Mouse (Mus musculus) liver, embryonic 16.5 days (tissue): Measurements from ENCODE around the gene Meox1. TPM values are rescaled to one million over a fixed set of nuclear protein-coding genes. Genes with fewer than 3 reads are reported as not detected.

ENCODE experiments used
- ATAC-seq: fragments of 200-750 bp; cut with Nextera tagmentation; 2 replicates; pipeline ENCODE4 v1.8.0; 2017; ENCODE audit warnings: low read depth, mild to moderate bottlenecking, moderate number of reproducible peaks, moderate library complexity
- H3K27ac ChIP-seq: fragments of 300-500 bp; sonication (generic); 2 replicates; pipeline ENCODE4 v1.5.1; 2014; ENCODE audit warnings: mild to moderate bottlenecking, low read length
- H3K27me3 ChIP-seq: fragments of 300-500 bp; sonication (generic); 2 replicates; pipeline ENCODE4 v1.6.1; 2014; ENCODE audit warnings: low read depth, low read length, mixed read lengths; ENCODE audit not compliant: control insufficient read depth, insufficient read depth
- H3K36me3 ChIP-seq: fragments of 300-500 bp; sonication (generic); 2 replicates; pipeline ENCODE4 v1.6.1; 2014; ENCODE audit warnings: mild to moderate bottlenecking; ENCODE audit not compliant: control insufficient read depth, insufficient read depth
- H3K4me1 ChIP-seq: fragments of 300-500 bp; sonication (generic); 2 replicates; pipeline ENCODE4 v1.6.1; 2014; ENCODE audit warnings: low read depth, low read length, mixed read lengths; ENCODE audit not compliant: control insufficient read depth
- H3K4me2 ChIP-seq: fragments of 300-500 bp; sonication (generic); 2 replicates; pipeline ENCODE4 v1.6.1; 2014; ENCODE audit warnings: low read depth, low read length, mixed read lengths
- H3K4me3 ChIP-seq: fragments of 300-500 bp; sonication (generic); 2 replicates; pipeline ENCODE4 v1.5.1; 2014; ENCODE audit warnings: low read depth, mild to moderate bottlenecking, low read length
- H3K9ac ChIP-seq: fragments of 300-500 bp; sonication (generic); 2 replicates; pipeline ENCODE4 v1.6.1; 2014; ENCODE audit warnings: low read depth, low read length
- H3K9me3 ChIP-seq: fragments of 300-500 bp; sonication (generic); replicated peaks from 2 replicates; pipeline ENCODE4 v1.6.1; 2016; ENCODE audit warnings: low read length; ENCODE audit not compliant: control insufficient read depth
- WGBS: fragments of 180-500 bp; shearing (Covaris S2); extraction: QIAGEN DNeasy Blood & Tissue Kit; methylation state at CpG from one replicate; pipeline ENCODE4 v1.1.7; 2014; ENCODE audit not compliant: insufficient replicate concordance; 5-methylcytosine and 5-hydroxymethylcytosine counted together
- polyA plus RNA-seq: library from polyadenylated mRNA; unstranded; fragments of >200 nt; fragmentation: Nextera tagmentation; extraction: Ambion mirVana; gene quantifications from 2 replicates; pipeline ENCODE4 v1.2.1, GENCODE M21; 2015

Gene Meox1
- polyA plus RNA-seq, 1 experiment from 2014 or later = 0.47 TPM

DNA sequence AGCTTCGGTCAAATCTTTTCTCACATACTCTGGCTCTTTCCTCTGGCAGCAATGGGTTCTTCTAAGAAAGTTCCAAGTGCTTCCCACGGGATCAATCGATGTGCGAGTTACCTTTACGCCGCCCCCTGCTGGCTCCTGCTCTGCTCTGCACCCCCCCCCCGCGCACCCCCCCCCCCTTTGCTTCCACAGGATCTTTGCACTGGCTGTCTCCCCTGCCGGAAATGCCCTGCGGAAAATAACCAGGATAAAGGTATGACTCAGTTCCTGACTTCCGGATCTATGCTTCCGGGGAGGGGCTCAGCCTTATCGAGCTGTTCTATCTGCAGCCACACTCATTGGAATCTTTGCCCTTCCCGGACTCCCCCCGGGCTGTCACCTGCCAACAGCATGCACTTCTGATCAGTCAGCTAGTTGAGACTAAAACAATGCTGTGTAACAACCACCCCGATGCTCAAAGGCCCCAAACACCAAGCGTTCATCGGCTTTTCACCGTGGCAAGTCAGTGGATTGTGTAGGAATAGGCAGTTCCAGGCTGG is 30.3 kb upstream of the Meox1 start:
- no peak overlapping the region for H3K4me3 ChIP-seq
- 55% methylated on average over 17 of the region's 19 CpGs for WGBS

GRCm38 (mm10) chr11:101923988-101924387 is 29.8 kb upstream of the Meox1 start:
- Histone ChIP-seq H3K4me1 (no peaks in the 10 kb centered on the region; the same call in 1 of the 2 replicates), H3K9ac (no peak overlapping the region), H3K27ac (no peak overlapping the region), H3K4me3 (no peak overlapping the region), H3K36me3 (no peaks in the 10 kb centered on the region), H3K9me3 (no peaks in the 10 kb centered on the region), H3K27me3 (no peaks in the 10 kb centered on the region; the same call in none of the 2 replicates), H3K4me2 (no peak overlapping the region)
- WGBS = 74% methylated on average over 6 of the region's 6 CpGs
- ATAC-seq = no peak

More for the DNA sequence above, 30.3 kb upstream of the Meox1 start:
- no peaks in the 10 kb centered on the region; the same call in none of the 2 replicates for H3K27me3 ChIP-seq
- H3K36me3 ChIP-seq = no peaks in the 10 kb centered on the region
- H3K9ac ChIP-seq = no peak overlapping the region
- no peaks in the 10 kb centered on the region for H3K9me3 ChIP-seq
- H3K27ac ChIP-seq = no peak overlapping the region
- no peaks in the 10 kb centered on the region; the same call in 1 of the 2 replicates for H3K4me1 ChIP-seq
- ATAC-seq = no peak
- H3K4me2 ChIP-seq = no peak overlapping the region

- Histone ChIP-seq H3K9me3 (no peaks in the 10 kb centered on the region), H3K27me3 (no peaks in the 10 kb centered on the region; the same call in none of the 2 replicates), H3K4me3 (no peak overlapping the region), H3K36me3 (no peaks in the 10 kb centered on the region), H3K4me1 (no peaks in the 10 kb centered on the region), H3K27ac (no peak overlapping the region), H3K4me2 (no peak overlapping the region), H3K9ac (no peak overlapping the region)
- 57% methylated on average over 12 of the region's 12 CpGs for WGBS
- ATAC-seq = no peak
Observed at GRCm38 (mm10) chr11:101921361-101921952, 27.3 kb upstream of the Meox1 start.

DNA sequence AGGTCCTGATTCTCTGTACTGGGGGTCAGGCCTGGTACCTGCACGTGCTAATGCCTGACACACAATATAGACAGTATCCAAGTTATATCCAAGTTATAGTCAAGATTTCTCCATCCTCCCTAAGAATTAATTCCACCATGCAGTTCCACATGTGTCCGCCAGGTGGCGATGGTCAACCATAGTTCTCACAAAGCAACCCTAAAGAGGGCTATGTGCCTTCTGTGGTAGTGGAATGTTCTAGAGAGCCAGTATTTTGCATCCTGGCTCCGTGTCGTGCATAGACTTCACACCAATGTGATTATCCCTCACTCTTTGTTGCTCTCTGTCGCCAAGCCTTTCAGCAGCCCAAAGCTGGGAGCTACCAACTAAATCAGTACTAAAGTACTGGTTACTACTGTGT is 25.5 kb upstream of the Meox1 start:
- Histone ChIP-seq H3K4me2 (no peak overlapping the region), H3K4me3 (no peak overlapping the region), H3K9ac (no peak overlapping the region), H3K27me3 (no peaks in the 10 kb centered on the region; the same call in none of the 2 replicates), H3K4me1 (no peaks in the 10 kb centered on the region), H3K36me3 (no peaks in the 10 kb centered on the region), H3K27ac (no peak overlapping the region), H3K9me3 (no peaks in the 10 kb centered on the region)
- no peak for ATAC-seq
- 2% methylated on average over 6 of the region's 6 CpGs for WGBS

- Histone ChIP-seq H3K36me3 (no peaks in the 10 kb centered on the region), H3K9ac (no peak overlapping the region), H3K27ac (no peak overlapping the region), H3K27me3 (no peaks in the 10 kb centered on the region; the same call in none of the 2 replicates), H3K4me1 (no peaks in the 10 kb centered on the region), H3K4me3 (no peak overlapping the region), H3K4me2 (no peak overlapping the region), H3K9me3 (no peaks in the 10 kb centered on the region)
- ATAC-seq = no peak
- 38% methylated on average over 3 of the region's 3 CpGs for WGBS
Observed at GRCm38 (mm10) chr11:101918609-101919008, 24.4 kb upstream of the Meox1 start.

DNA sequence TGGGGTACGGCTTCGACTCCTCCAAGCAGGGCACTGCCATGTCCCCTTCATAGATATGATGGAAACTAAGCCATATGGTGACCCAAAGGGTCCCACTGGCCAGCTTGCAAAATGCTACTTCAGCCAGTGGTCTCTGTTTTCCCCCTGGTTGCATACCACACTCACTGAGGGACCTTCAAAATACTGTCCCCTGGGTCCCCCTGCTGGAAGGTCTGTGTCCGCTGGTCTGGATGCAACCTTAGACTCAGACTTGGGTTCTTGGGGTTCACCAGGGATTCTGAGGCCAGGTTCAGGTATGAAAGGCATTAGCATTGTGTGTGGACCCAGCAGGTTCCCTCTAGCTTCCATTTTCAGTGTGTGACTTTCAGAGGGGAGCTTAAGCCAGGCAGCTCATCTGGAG is 22.6 kb upstream of the Meox1 start:
- H3K27me3 ChIP-seq = no peaks in the 10 kb centered on the region; the same call in none of the 2 replicates
- ATAC-seq = no peak
- no peaks in the 10 kb centered on the region for H3K9me3 ChIP-seq
- H3K27ac ChIP-seq = no peak overlapping the region
- 64% methylated on average over 3 of the region's 3 CpGs for WGBS
- H3K4me3 ChIP-seq = no peak overlapping the region
- H3K4me1 ChIP-seq = no peaks in the 10 kb centered on the region
- no peaks in the 10 kb centered on the region for H3K36me3 ChIP-seq
- no peak overlapping the region for H3K4me2 ChIP-seq
- no peak overlapping the region for H3K9ac ChIP-seq

- no peaks in the 10 kb centered on the region for H3K4me1 ChIP-seq
- H3K9me3 ChIP-seq = no peaks in the 10 kb centered on the region
- 43% methylated on average over 8 of the region's 8 CpGs for WGBS
- no peak overlapping the region for H3K4me2 ChIP-seq
- no peak for ATAC-seq
- H3K27ac ChIP-seq = no peak overlapping the region
- H3K36me3 ChIP-seq = no peaks in the 10 kb centered on the region
- H3K27me3 ChIP-seq = no peaks in the 10 kb centered on the region; the same call in 1 of the 2 replicates
- no peak overlapping the region for H3K4me3 ChIP-seq
- no peak overlapping the region for H3K9ac ChIP-seq
Observed at GRCm38 (mm10) chr11:101913591-101913990, 19.4 kb upstream of the Meox1 start.

DNA sequence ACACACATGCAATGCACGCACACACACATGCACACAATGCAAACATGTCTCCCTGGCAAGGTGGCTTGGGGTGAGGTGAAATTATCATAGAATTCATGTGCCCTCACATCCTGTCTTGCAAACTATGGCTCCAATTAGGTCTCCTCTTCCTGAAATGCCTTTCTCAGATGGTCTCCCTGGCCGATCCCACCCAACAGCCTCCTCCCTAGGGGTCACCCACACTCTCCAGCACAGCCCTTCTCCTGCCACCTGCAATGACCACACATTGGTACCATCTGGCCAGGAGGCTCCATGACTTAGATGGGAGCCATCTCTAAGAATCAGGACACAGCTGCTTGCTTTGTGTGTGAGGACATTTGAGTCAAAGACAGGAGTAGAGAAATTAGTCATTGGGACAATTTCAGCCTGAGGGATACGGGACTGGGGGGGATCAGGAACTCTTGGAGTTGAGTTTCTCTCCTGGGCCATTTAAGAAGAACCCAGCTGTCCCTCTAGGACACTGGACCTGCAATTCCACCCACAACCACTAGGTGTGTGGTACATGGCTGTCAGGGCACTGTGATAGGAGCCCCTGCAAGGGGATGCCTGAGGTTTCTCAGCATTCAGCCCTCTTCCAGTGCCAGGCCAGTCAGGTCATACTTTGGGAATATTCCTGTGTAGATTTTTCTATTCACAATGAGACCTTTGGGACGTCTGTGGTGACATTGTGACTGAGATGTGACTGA is 17.8 kb upstream of the Meox1 start:
- Histone ChIP-seq H3K36me3 (no peaks in the 10 kb centered on the region), H3K4me1 (no peaks in the 10 kb centered on the region), H3K27me3 (no peaks in the 10 kb centered on the region; the same call in 1 of the 2 replicates), H3K4me3 (no peak overlapping the region), H3K4me2 (no peak overlapping the region), H3K27ac (no peak overlapping the region), H3K9ac (no peak overlapping the region), H3K9me3 (no peaks in the 10 kb centered on the region)
- 45% methylated on average over 4 of the region's 4 CpGs for WGBS
- ATAC-seq = no peak
